Mouse (Mus musculus): ENCODE measurements around the gene Hist1h2bh. TPM values are rescaled to one million over a fixed set of nuclear protein-coding genes. Genes with fewer than 3 reads are reported as not detected.
A peak's percentile ranks its signal among the peaks of the same experiment; 100 is the strongest.

The Hist1h2bh gene
- polyA plus RNA-seq, 1 experiment from 2014 or later: 0.61 TPM

GRCm38 (mm10) chr13:23532262-23533075 is 10.7 kb downstream of the Hist1h2bh start:
- Histone ChIP-seq H3K4me2 (peak overlapping the region; percentile 74), H3K9me3 (no peaks in the 10 kb centered on the region), H3K27ac (replicated peaks) (peak overlapping the region; percentile 96; the same call in 1 of the 2 replicates), H3K36me3 (no peaks in the 10 kb centered on the region), H3K27me3 (no peaks in the 10 kb centered on the region), H3K9ac (peak overlapping the region; percentile 85), H3K4me3 (peak overlapping the region; percentile 59), H3K4me1 (replicated peaks) (peaks cover 58% of the 10 kb centered on the region)
- no peak for ATAC-seq (ENCODE audit: low read depth)
- 23% methylated on average over 9 of the region's 9 CpGs for WGBS

DNA sequence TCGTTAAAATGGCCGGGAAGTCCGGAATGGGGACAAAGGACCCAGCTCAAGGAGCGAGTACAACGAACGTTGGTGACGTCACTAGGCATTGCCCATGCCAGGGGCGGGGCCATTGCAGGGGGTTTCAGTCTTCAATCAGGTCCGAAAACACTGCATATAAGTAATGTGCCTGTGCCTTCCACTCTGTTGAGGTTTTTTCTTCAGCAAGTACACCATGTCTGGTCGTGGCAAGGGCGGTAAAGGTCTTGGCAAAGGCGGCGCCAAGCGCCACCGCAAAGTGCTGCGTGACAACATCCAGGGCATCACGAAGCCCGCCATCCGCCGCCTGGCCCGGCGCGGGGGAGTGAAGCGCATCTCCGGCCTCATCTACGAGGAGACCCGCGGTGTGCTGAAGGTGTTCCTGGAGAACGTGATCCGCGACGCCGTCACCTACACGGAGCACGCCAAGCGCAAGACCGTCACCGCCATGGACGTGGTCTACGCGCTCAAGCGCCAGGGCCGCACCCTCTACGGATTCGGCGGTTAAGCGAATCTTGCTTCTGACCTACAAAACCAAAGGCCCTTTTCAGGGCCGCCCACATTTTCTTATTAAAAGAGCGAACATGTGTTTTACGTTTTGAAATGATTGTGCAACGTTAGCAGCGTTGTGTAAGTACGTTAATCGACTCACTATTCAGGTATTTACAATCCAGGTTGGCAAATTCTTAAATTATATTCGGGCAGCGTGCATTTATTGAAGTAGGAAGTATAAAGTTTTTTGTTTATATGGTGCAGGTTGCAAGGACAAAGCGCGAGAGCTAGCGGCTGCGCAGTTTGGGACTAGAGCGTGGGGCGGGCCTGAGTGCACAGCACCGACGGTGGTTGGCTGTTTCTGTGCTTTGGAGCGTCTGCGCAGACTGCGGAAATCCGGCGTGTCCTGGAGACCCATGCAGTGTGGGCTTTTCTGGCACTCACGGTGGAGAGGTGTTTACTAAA is 12.0 kb downstream of the Hist1h2bh start, which contains the start of gene Hist1h4h:
TSS of gene Hist1h4h (plus strand) at position 150 of the 975 bp plus-strand sequence.
- under 1% methylated on average over 62 of the region's 70 CpGs for WGBS
- peak; percentile 93 for ATAC-seq (ENCODE audit: low read depth)
- no peaks in the 10 kb centered on the region for H3K9me3 ChIP-seq
- no peaks in the 10 kb centered on the region for H3K36me3 ChIP-seq
- peak within 1 kb of the TSS; percentile 85 for H3K9ac ChIP-seq
- no peaks in the 10 kb centered on the region for H3K27me3 ChIP-seq
- peaks cover 51% of the 10 kb centered on the region for H3K4me1 ChIP-seq (replicated peaks)
- H3K4me2 ChIP-seq: peak within 1 kb of the TSS; percentile 74
- H3K27ac ChIP-seq (replicated peaks): peak within 1 kb of the TSS; percentile 96
- H3K4me3 ChIP-seq: peak within 1 kb of the TSS; percentile 59

GRCm38 (mm10) chr13:23530181-23530900 is 12.9 kb downstream of the Hist1h2bh start:
- no peak for ATAC-seq (ENCODE audit: low read depth)
- H3K9me3 ChIP-seq: no peaks in the 10 kb centered on the region
- peaks cover 50% of the 10 kb centered on the region for H3K4me1 ChIP-seq (replicated peaks)
- H3K27me3 ChIP-seq: no peaks in the 10 kb centered on the region
- peak overlapping the region; percentile 74 for H3K4me2 ChIP-seq
- no peaks in the 10 kb centered on the region for H3K36me3 ChIP-seq
- H3K4me3 ChIP-seq: peak overlapping the region; percentile 59
- peak overlapping the region; percentile 85 for H3K9ac ChIP-seq
- peak overlapping the region; percentile 96 for H3K27ac ChIP-seq (replicated peaks)
- WGBS: under 1% methylated on average over 20 of the region's 20 CpGs

- no peaks in the 10 kb centered on the region for H3K27me3 ChIP-seq
- no peaks in the 10 kb centered on the region for H3K36me3 ChIP-seq
- peak overlapping the region; percentile 85 for H3K9ac ChIP-seq
- peak overlapping the region; percentile 74 for H3K4me2 ChIP-seq
- peak overlapping the region; percentile 59 for H3K4me3 ChIP-seq
- 30% methylated on average over 2 of the region's 2 CpGs for WGBS
- peak overlapping the region; percentile 96 for H3K27ac ChIP-seq (replicated peaks)
- no peak for ATAC-seq (ENCODE audit: low read depth)
- peaks cover 51% of the 10 kb centered on the region for H3K4me1 ChIP-seq (replicated peaks)
- no peaks in the 10 kb centered on the region for H3K9me3 ChIP-seq
Observed at GRCm38 (mm10) chr13:23529480-23530165, 13.6 kb downstream of the Hist1h2bh start.

- Histone ChIP-seq H3K9me3 (no peaks in the 10 kb centered on the region), H3K4me2 (peak overlapping the region; percentile 74; the same call in 1 of the 2 replicates), H3K27me3 (no peaks in the 10 kb centered on the region), H3K4me3 (no peak overlapping the region), H3K36me3 (no peaks in the 10 kb centered on the region), H3K9ac (no peak overlapping the region), H3K27ac (replicated peaks) (no peak overlapping the region), H3K4me1 (replicated peaks) (peaks cover 45% of the 10 kb centered on the region)
- no peak for ATAC-seq (ENCODE audit: low read depth)
- 35% methylated on average over 5 of the region's 5 CpGs for WGBS
Observed at GRCm38 (mm10) chr13:23529005-23529404, 14.2 kb downstream of the Hist1h2bh start.

GRCm38 (mm10) chr13:23526312-23526711 is 16.9 kb downstream of the Hist1h2bh start:
- 0 out of 2 replicates have a peak, but pooled peaks have one; percentile 21 for ATAC-seq (ENCODE audit: low read depth)
- Histone ChIP-seq H3K9ac (peak overlapping the region; percentile 72), H3K9me3 (no peaks in the 10 kb centered on the region), H3K27me3 (no peaks in the 10 kb centered on the region), H3K27ac (replicated peaks) (peak overlapping the region; percentile 83), H3K4me3 (peak overlapping the region; percentile 48), H3K4me2 (peak overlapping the region; percentile 55), H3K4me1 (replicated peaks) (peaks cover 28% of the 10 kb centered on the region), H3K36me3 (no peaks in the 10 kb centered on the region)
- WGBS: 1% methylated on average over 17 of the region's 17 CpGs

DNA sequence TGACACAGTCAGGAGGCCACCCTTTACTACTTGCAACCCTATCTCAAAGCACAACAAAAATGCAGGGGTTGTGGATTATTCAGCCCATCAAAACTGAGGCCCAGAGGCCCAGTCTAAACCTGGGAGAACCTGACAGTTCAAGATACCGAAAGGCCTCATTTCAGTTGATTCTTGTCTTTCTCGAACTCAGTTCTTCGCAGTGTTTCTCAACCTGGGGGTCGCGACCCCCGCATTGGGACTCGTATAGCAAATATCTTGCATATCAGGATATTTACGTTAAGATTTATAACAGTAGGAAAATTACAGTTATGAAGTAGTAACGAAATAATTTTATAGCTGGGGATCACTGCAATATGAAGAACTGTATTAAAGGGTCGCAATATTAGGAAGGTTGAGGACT is 17.3 kb downstream of the Hist1h2bh start:
- peak overlapping the region; percentile 48 for H3K4me3 ChIP-seq
- no peaks in the 10 kb centered on the region for H3K27me3 ChIP-seq
- H3K27ac ChIP-seq (replicated peaks): no peak overlapping the region
- no peak overlapping the region for H3K9ac ChIP-seq
- peaks cover 28% of the 10 kb centered on the region for H3K4me1 ChIP-seq (replicated peaks)
- H3K36me3 ChIP-seq: no peaks in the 10 kb centered on the region
- 4% methylated on average over 10 of the region's 10 CpGs for WGBS
- H3K4me2 ChIP-seq: peak overlapping the region; percentile 55
- no peak for ATAC-seq (ENCODE audit: low read depth)
- H3K9me3 ChIP-seq: no peaks in the 10 kb centered on the region

- Histone ChIP-seq H3K4me3 (no peak overlapping the region), H3K9me3 (no peaks in the 10 kb centered on the region), H3K27ac (replicated peaks) (no peak overlapping the region), H3K36me3 (no peaks in the 10 kb centered on the region), H3K9ac (no peak overlapping the region), H3K4me1 (replicated peaks) (peaks cover 28% of the 10 kb centered on the region), H3K4me2 (no peak overlapping the region), H3K27me3 (no peaks in the 10 kb centered on the region)
- ATAC-seq (ENCODE audit: low read depth): 0 out of 2 replicates have a peak, but pooled peaks have one; percentile 26
- 10% methylated on average over 5 of the region's 5 CpGs for WGBS
Observed at GRCm38 (mm10) chr13:23524654-23525053, 18.5 kb downstream of the Hist1h2bh start.

DNA sequence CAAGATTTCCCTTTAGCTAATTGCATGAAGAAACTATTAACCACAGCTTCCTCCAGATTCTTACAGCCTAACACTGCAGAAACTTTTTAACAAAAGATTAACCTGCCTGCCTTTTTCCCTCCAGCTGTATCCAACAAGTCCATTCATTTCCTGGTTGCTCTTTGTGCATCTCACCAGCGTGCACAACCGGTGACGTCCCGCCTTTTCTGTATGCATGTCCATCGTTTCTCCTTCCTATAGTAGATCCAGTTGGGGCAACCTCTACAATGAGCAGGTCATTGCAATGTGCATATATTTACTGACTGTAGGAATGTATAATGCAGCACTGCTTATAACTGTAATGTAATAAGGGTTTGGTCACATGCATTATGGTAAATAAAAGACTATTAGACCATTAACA is 19.2 kb downstream of the Hist1h2bh start:
- Histone ChIP-seq H3K9ac (no peak overlapping the region), H3K27me3 (no peaks in the 10 kb centered on the region), H3K9me3 (no peaks in the 10 kb centered on the region), H3K27ac (replicated peaks) (no peak overlapping the region), H3K4me2 (no peak overlapping the region), H3K4me3 (no peak overlapping the region), H3K36me3 (no peaks in the 10 kb centered on the region), H3K4me1 (replicated peaks) (peaks cover 28% of the 10 kb centered on the region)
- ATAC-seq (ENCODE audit: low read depth): no peak
- 49% methylated on average over 5 of the region's 5 CpGs for WGBS

DNA sequence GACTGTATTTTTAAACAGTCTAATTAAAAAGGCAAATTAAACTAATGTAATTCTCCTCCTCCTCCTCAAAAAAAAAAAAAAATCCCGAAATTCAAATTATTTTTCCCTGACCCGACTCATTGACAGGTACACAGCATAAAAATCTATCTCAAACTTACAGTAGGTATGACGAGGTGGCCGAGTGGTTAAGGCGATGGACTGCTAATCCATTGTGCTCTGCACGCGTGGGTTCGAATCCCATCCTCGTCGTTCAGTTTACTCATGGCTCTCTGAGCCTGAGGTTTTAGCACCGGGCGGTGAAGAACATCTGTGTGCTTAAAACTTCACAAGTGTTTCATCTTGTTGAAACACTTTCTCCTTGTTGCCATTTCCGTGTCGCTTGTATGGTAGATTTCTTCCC is 21.5 kb downstream of the Hist1h2bh start:
- no peaks in the 10 kb centered on the region for H3K36me3 ChIP-seq
- no peak for ATAC-seq (ENCODE audit: low read depth)
- H3K27ac ChIP-seq (replicated peaks): no peak overlapping the region
- no peak overlapping the region for H3K9ac ChIP-seq
- no peaks in the 10 kb centered on the region for H3K27me3 ChIP-seq
- H3K4me1 ChIP-seq (replicated peaks): peaks cover 22% of the 10 kb centered on the region
- no peak overlapping the region for H3K4me3 ChIP-seq
- WGBS: under 1% methylated on average over 14 of the region's 14 CpGs
- no peaks in the 10 kb centered on the region for H3K9me3 ChIP-seq
- H3K4me2 ChIP-seq: peak overlapping the region; percentile 26

- Histone ChIP-seq H3K27me3 (no peaks in the 10 kb centered on the region), H3K4me2 (peak overlapping the region; percentile 79), H3K4me3 (peak overlapping the region; percentile 50), H3K27ac (replicated peaks) (peak overlapping the region; percentile 67; the same call in 1 of the 2 replicates), H3K4me1 (replicated peaks) (peaks cover 19% of the 10 kb centered on the region), H3K36me3 (no peaks in the 10 kb centered on the region), H3K9me3 (no peaks in the 10 kb centered on the region), H3K9ac (0 out of 2 replicates have a peak overlapping the region, but pooled peaks have one; percentile 23)
- ATAC-seq (ENCODE audit: low read depth): 0 out of 2 replicates have a peak, but pooled peaks have one; percentile 19
- WGBS: under 1% methylated on average over 10 of the region's 10 CpGs
Observed at GRCm38 (mm10) chr13:23519416-23519815, 23.8 kb downstream of the Hist1h2bh start.

All from neural tube, embryonic 13.5 days (tissue).